Mouse (Mus musculus): ENCODE results near the gene Vmn1r118. TPM values are rescaled to one million over a fixed set of nuclear protein-coding genes. Genes with fewer than 3 reads are reported as not detected.
"Not testable (repeated sequence)": the region's sequence is repeated elsewhere in the genome, so short reads cannot be mapped to it uniquely, and the experiment has no call there.

Gene Vmn1r118
- not detected in 2 replicates for total RNA-seq (2012; rRNA removed)

- in situ Hi-C loops (cut with MboI; ENCODE audit: low sequenced_read_pairs in 2 of 2, unreplicated experiment in 2 of 2); H3K4me1 ChIP-seq (ENCODE audit: control insufficient read depth in 2 of 2, insufficient read depth in 2 of 2, low read length in 2 of 2, poor library complexity in 1 of 2); H3K9ac ChIP-seq (ENCODE audit: insufficient read depth, low read depth, low read length, poor library complexity, severe bottlenecking): not testable (repeated sequence)
These were observed at the start of gene Vmn1r118 for GRCm38 (mm10) chr7:20912247-20912646. TSS of gene Vmn1r118 (minus strand) at chr7:20912347.

GRCm38 (mm10) chr7:20884021-20884420, 28.1 kb downstream of the Vmn1r118 start, which contains the start of gene Vmn1r117:
TSS of gene Vmn1r117 (minus strand) at chr7:20884121.
- H3K9me3 ChIP-seq (ENCODE audit: control insufficient read depth, insufficient read depth, low read depth, low read length); H3K27ac ChIP-seq (ENCODE audit: insufficient read depth, low read depth, low read length, poor library complexity, severe bottlenecking); H3K4me3 ChIP-seq (ENCODE audit: insufficient read depth in 1 of 2, low read depth in 1 of 2, low read length in 2 of 2, poor library complexity in 1 of 2, severe bottlenecking in 1 of 2); H3K36me3 ChIP-seq (ENCODE audit: control insufficient read depth, insufficient read depth, low read length, poor library complexity, severe bottlenecking); DNase-seq (ENCODE audit: low read depth, low spot score); in situ Hi-C loops (cut with MboI; ENCODE audit: low sequenced_read_pairs in 2 of 2, unreplicated experiment in 2 of 2); H3K4me1 ChIP-seq (ENCODE audit: control insufficient read depth in 2 of 2, insufficient read depth in 2 of 2, low read length in 2 of 2, poor library complexity in 1 of 2); H3K9ac ChIP-seq (ENCODE audit: insufficient read depth, low read depth, low read length, poor library complexity, severe bottlenecking): not testable (repeated sequence)

More at GRCm38 (mm10) chr7:20912247-20912646, at the start of gene Vmn1r118:
- H3K9me3 ChIP-seq (ENCODE audit: control insufficient read depth, insufficient read depth, low read depth, low read length); DNase-seq (ENCODE audit: low read depth, low spot score); H3K27ac ChIP-seq (ENCODE audit: insufficient read depth, low read depth, low read length, poor library complexity, severe bottlenecking); H3K4me3 ChIP-seq (ENCODE audit: insufficient read depth in 1 of 2, low read depth in 1 of 2, low read length in 2 of 2, poor library complexity in 1 of 2, severe bottlenecking in 1 of 2); H3K36me3 ChIP-seq (ENCODE audit: control insufficient read depth, insufficient read depth, low read length, poor library complexity, severe bottlenecking): not testable (repeated sequence)

- in situ Hi-C loops (cut with MboI; ENCODE audit: low sequenced_read_pairs in 2 of 2, unreplicated experiment in 2 of 2); H3K4me1 ChIP-seq (ENCODE audit: control insufficient read depth in 2 of 2, insufficient read depth in 2 of 2, low read length in 2 of 2, poor library complexity in 1 of 2); H3K9me3 ChIP-seq (ENCODE audit: control insufficient read depth, insufficient read depth, low read depth, low read length); DNase-seq (ENCODE audit: low read depth, low spot score); H3K36me3 ChIP-seq (ENCODE audit: control insufficient read depth, insufficient read depth, low read length, poor library complexity, severe bottlenecking); H3K27ac ChIP-seq (ENCODE audit: insufficient read depth, low read depth, low read length, poor library complexity, severe bottlenecking); H3K9ac ChIP-seq (ENCODE audit: insufficient read depth, low read depth, low read length, poor library complexity, severe bottlenecking); H3K4me3 ChIP-seq (ENCODE audit: insufficient read depth in 1 of 2, low read depth in 1 of 2, low read length in 2 of 2, poor library complexity in 1 of 2, severe bottlenecking in 1 of 2): not testable (repeated sequence)
These were observed 40.2 kb downstream of the Vmn1r118 start, which contains the start of gene Vmn1r116 for GRCm38 (mm10) chr7:20871956-20872355. TSS of gene Vmn1r116 (plus strand) at chr7:20872256.

Other genes with a start within 250 kb of the Vmn1r118 start
- not detected in 2 replicates for gene Vmn1r107, start 243.4 kb downstream of the Vmn1r118 start, total RNA-seq (2012; rRNA removed)
- gene Vmn1r111, start 209.1 kb downstream of the Vmn1r118 start, total RNA-seq (2012; rRNA removed), result not detected in 2 replicates
- not detected in 2 replicates for gene Gm10668, start 181.7 kb downstream of the Vmn1r118 start, total RNA-seq (2012; rRNA removed)
- gene Vmn1r112, start 141.2 kb downstream of the Vmn1r118 start, total RNA-seq (2012; rRNA removed), result not detected in 2 replicates
- gene Vmn1r113, start 125.1 kb downstream of the Vmn1r118 start, total RNA-seq (2012; rRNA removed), result not detected in 2 replicates
- not detected in 2 replicates for gene Vmn1r114, start 100.2 kb downstream of the Vmn1r118 start, total RNA-seq (2012; rRNA removed)
- gene Vmn1r115, start 67.4 kb downstream of the Vmn1r118 start, total RNA-seq (2012; rRNA removed), result not detected in 2 replicates
- gene Vmn1r116, start 40.1 kb downstream of the Vmn1r118 start, total RNA-seq (2012; rRNA removed), result not detected in 2 replicates
- not detected in 2 replicates for gene Vmn1r117, start 28.2 kb downstream of the Vmn1r118 start, total RNA-seq (2012; rRNA removed)
- gene Vmn1r119, start 100.1 kb upstream of the Vmn1r118 start, total RNA-seq (2012; rRNA removed), result not detected in 2 replicates
- gene Vmn1r120, start 141.4 kb upstream of the Vmn1r118 start, total RNA-seq (2012; rRNA removed), result not detected in 2 replicates
- not detected in 2 replicates for gene Vmn1r121, start 186.2 kb upstream of the Vmn1r118 start, total RNA-seq (2012; rRNA removed)
- gene Vmn1r122, start 221.8 kb upstream of the Vmn1r118 start, total RNA-seq (2012; rRNA removed), result not detected in 2 replicates
- gene Vmn1r123, start 249.8 kb upstream of the Vmn1r118 start, total RNA-seq (2012; rRNA removed), result not detected in 2 replicates